Mouse (Mus musculus): Measurements from ENCODE around the gene Parp11. TPM values are rescaled to one million over a fixed set of nuclear protein-coding genes. Genes with fewer than 3 reads are reported as not detected.
A peak's percentile ranks its signal among the peaks of the same experiment; 100 is the strongest.

Parp11 gene
- polyA plus RNA-seq, 1 experiment from 2014 or later = 72.0 TPM

GRCm38 (mm10) chr6:127539226-127539625, 92.6 kb downstream of the Parp11 start:
- H3K4me1 ChIP-seq = no peaks in the 10 kb centered on the region; the same call in 1 of the 2 replicates
- H3K27me3 ChIP-seq = 0 out of 2 replicates have a peak, but pooled peaks cover 14% of the 10 kb centered on the region
- H3K4me2 ChIP-seq (replicated peaks) = no peak overlapping the region
- no peak overlapping the region for H3K27ac ChIP-seq (replicated peaks)
- no peaks in the 10 kb centered on the region for H3K9me3 ChIP-seq
- no peak overlapping the region for H3K4me3 ChIP-seq
- WGBS = 94% methylated on average over 4 of the region's 4 CpGs
- H3K9ac ChIP-seq (replicated peaks) = no peak overlapping the region
- H3K36me3 ChIP-seq = no peaks in the 10 kb centered on the region
- ATAC-seq (ENCODE audit: low FRiP score, low read depth) = no peak

- H3K27me3 ChIP-seq = 0 out of 2 replicates have a peak, but pooled peaks cover 14% of the 10 kb centered on the region
- no peak overlapping the region for H3K27ac ChIP-seq (replicated peaks)
- no peaks in the 10 kb centered on the region for H3K36me3 ChIP-seq
- H3K4me1 ChIP-seq = no peaks in the 10 kb centered on the region; the same call in 1 of the 2 replicates
- H3K4me2 ChIP-seq (replicated peaks) = no peak overlapping the region
- no peak overlapping the region for H3K9ac ChIP-seq (replicated peaks)
- no peak overlapping the region for H3K4me3 ChIP-seq
- WGBS = 73% methylated on average over 5 of the region's 5 CpGs
- ATAC-seq (ENCODE audit: low FRiP score, low read depth) = no peak
- no peaks in the 10 kb centered on the region for H3K9me3 ChIP-seq
Measured at GRCm38 (mm10) chr6:127539659-127540058, 93.0 kb downstream of the Parp11 start.

- no peak for ATAC-seq (ENCODE audit: low FRiP score, low read depth)
- Histone ChIP-seq H3K4me1 (no peaks in the 10 kb centered on the region; the same call in 1 of the 2 replicates), H3K9ac (replicated peaks) (no peak overlapping the region), H3K27ac (replicated peaks) (no peak overlapping the region), H3K27me3 (peaks cover 18% of the 10 kb centered on the region; the same call in 1 of the 2 replicates), H3K4me2 (replicated peaks) (no peak overlapping the region), H3K4me3 (no peak overlapping the region), H3K36me3 (no peaks in the 10 kb centered on the region), H3K9me3 (no peaks in the 10 kb centered on the region)
- 78% methylated on average over 4 of the region's 4 CpGs for WGBS
Measured at GRCm38 (mm10) chr6:127540517-127540916, 93.9 kb downstream of the Parp11 start.

GRCm38 (mm10) chr6:127541617-127542374, 95.2 kb downstream of the Parp11 start:
- Histone ChIP-seq H3K36me3 (no peaks in the 10 kb centered on the region), H3K27ac (replicated peaks) (no peak overlapping the region), H3K4me2 (replicated peaks) (no peak overlapping the region), H3K9ac (replicated peaks) (no peak overlapping the region), H3K4me3 (no peak overlapping the region), H3K4me1 (no peaks in the 10 kb centered on the region; the same call in 1 of the 2 replicates), H3K27me3 (peaks cover 18% of the 10 kb centered on the region; the same call in 1 of the 2 replicates), H3K9me3 (no peaks in the 10 kb centered on the region)
- WGBS = 36% methylated on average over 18 of the region's 18 CpGs
- ATAC-seq (ENCODE audit: low FRiP score, low read depth) = peak; percentile 68

Other genes starting within 250 kb of the Parp11 start
- 0.82 and 1.1 TPM in 2 replicates for gene Cracr2a, start 114.5 kb downstream of the Parp11 start, polyA plus RNA-seq (2016; fragmentation: Nextera tagmentation; extraction: Ambion mirVana)